Mouse (Mus musculus) hindbrain, embryonic 11.5 days (tissue): Measurements from ENCODE around the gene Vmn1r181. TPM values are rescaled to one million over a fixed set of nuclear protein-coding genes. Genes with fewer than 3 reads are reported as not detected.
"Not testable (repeated sequence)": the region's sequence is repeated elsewhere in the genome, so short reads cannot be mapped to it uniquely, and the experiment has no call there.

Experiments used
- ATAC-seq: fragments of 200-750 bp; cut with Nextera tagmentation; 2 replicates; pipeline ENCODE4 v1.8.0; 2017; ENCODE audit warnings: mild to moderate bottlenecking, moderate TSS enrichment, moderate library complexity; ENCODE audit not compliant: low FRiP score
- DNase-seq: peaks from one replicate; pipeline ENCODE4 v3.0.0-alpha.2; 2015; ENCODE audit warnings: low spot score
- H3K27ac ChIP-seq: fragments of 300-500 bp; sonication (generic); 2 replicates; pipeline ENCODE4 v1.5.1; 2014; ENCODE audit warnings: mild to moderate bottlenecking, low read depth, low read length
- H3K27me3 ChIP-seq: fragments of 300-500 bp; sonication (generic); 2 replicates; pipeline ENCODE4 v1.6.1; 2014; ENCODE audit warnings: mild to moderate bottlenecking, low read length, moderate library complexity, mixed read lengths; ENCODE audit not compliant: control insufficient read depth, insufficient read depth
- H3K36me3 ChIP-seq: fragments of 300-500 bp; sonication (generic); 2 replicates; pipeline ENCODE4 v1.6.1; 2014; ENCODE audit warnings: mild to moderate bottlenecking, low read length, moderate library complexity, mixed read lengths; ENCODE audit not compliant: control insufficient read depth, insufficient read depth
- H3K4me1 ChIP-seq: fragments of 300-500 bp; sonication (generic); replicated peaks from 2 replicates; pipeline ENCODE4 v1.6.1; 2014; ENCODE audit warnings: low read length, mixed read lengths; ENCODE audit not compliant: control insufficient read depth, insufficient read depth
- H3K4me2 ChIP-seq: fragments of 300-500 bp; sonication (generic); replicated peaks from 2 replicates; pipeline ENCODE4 v1.6.1; 2014; ENCODE audit warnings: mild to moderate bottlenecking, low read depth, low read length
- H3K4me3 ChIP-seq: fragments of 300-500 bp; sonication (generic); 2 replicates; pipeline ENCODE4 v1.5.1; 2014; ENCODE audit warnings: low read depth, low read length
- H3K9ac ChIP-seq: fragments of 300-500 bp; sonication (generic); 2 replicates; pipeline ENCODE4 v1.6.1; 2014; ENCODE audit warnings: low read depth, low read length
- H3K9me3 ChIP-seq: fragments of 300-500 bp; sonication (generic); 2 replicates; pipeline ENCODE4 v1.6.1; 2016; ENCODE audit warnings: low read length; ENCODE audit not compliant: control insufficient read depth
- WGBS: fragments of 180-500 bp; shearing (Covaris S2); extraction: QIAGEN DNeasy Blood & Tissue Kit; methylation state at CpG from one replicate; pipeline ENCODE4 v1.1.7; 2014; 5-methylcytosine and 5-hydroxymethylcytosine counted together
- polyA plus RNA-seq: library from polyadenylated mRNA; unstranded; fragments of >200 nt; fragmentation: Nextera tagmentation; extraction: Ambion mirVana; gene quantifications from 2 replicates; pipeline ENCODE4 v1.2.1, GENCODE M21; 2014

Gene Vmn1r181
- not detected in 2 replicates for polyA plus RNA-seq

DNA sequence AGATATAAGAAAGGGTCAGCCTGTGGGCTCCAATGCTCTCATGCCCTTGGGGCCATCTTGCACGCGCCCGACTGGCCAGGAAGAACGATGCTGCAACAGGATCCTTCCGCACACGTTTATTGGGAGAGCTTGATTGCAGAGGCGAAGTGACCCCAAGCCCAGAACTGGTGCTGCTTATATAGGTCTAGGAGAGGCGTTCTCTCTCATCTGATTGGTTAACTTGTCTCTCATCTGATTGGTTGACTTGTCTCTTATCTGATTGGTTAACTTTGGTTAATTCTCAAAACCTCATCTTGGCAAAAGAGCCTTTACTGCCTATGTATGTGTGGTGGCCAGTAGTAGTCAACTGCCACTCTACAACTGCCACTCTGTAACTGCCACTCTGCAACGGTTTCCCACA, at the start of gene Vmn1r181:
Vmn1r181 (plus strand) TSS at position 301 of the 400 bp plus-strand sequence.
- not testable (repeated sequence) for H3K4me1 ChIP-seq, H3K27me3 ChIP-seq, H3K27ac ChIP-seq, H3K9ac ChIP-seq, H3K4me2 ChIP-seq, H3K36me3 ChIP-seq, H3K4me3 ChIP-seq, H3K9me3 ChIP-seq, DNase-seq, ATAC-seq
- WGBS = 87% methylated on average over 8 of the region's 9 CpGs

DNA sequence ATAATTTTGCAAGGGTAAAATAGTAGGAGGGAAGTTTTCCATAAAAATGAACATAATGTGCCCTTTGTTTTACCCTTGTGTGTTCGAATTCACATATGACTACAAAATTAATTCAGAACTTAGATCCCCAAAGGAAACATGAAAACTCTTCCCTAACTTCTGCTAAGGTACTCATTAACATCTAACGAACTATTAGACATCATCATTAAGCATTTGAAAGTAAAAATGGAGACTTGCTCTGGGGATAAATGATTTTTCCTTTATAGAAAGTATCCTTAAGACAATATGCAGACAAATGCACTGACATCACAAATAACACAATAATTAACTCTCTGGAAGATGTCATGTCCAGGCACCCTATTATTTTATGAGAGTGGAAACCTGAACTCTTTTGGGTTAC, 47.7 kb upstream of the Vmn1r181 start, which contains the start of gene Vmn1r179:
Vmn1r179 (plus strand) TSS at position 301 of the 400 bp plus-strand sequence.
- WGBS = 53% methylated on average over 2 of the region's 2 CpGs
- Histone ChIP-seq H3K27me3 (no peaks in the 10 kb centered on the region), H3K27ac (no peak within 1 kb of the TSS), H3K9me3 (no peaks in the 10 kb centered on the region; the same call in 1 of the 2 replicates), H3K9ac (no peak within 1 kb of the TSS), H3K4me2 (no peak within 1 kb of the TSS), H3K4me3 (no peak within 1 kb of the TSS), H3K36me3 (no peaks in the 10 kb centered on the region), H3K4me1 (no peaks in the 10 kb centered on the region)
- no peak for DNase-seq
- ATAC-seq = no peak

DNA sequence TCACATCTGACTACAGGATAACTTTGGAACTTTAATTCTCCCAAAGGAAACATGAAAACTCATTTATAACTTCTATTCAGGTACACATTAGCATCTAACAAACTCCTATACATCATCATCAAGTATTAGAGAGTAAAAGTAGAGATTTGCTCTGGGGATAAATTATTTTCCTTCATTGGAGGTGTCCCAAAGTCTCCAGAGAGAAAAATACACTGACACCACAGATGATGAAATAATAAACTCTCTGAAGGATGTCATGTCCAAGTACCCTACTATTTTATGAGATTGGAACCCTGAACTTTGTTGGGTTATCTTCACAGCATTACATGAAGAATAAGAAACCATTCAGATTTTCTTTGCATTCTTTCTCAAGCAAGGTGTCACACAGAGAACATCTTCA, 24.1 kb upstream of the Vmn1r181 start, which contains the start of gene Vmn1r180:
Vmn1r180 (plus strand) TSS at position 301 of the 400 bp plus-strand sequence.
- H3K4me2 ChIP-seq = no peak within 1 kb of the TSS
- H3K27ac ChIP-seq = no peak within 1 kb of the TSS
- H3K9ac ChIP-seq = no peak within 1 kb of the TSS
- no peaks in the 10 kb centered on the region for H3K27me3 ChIP-seq
- ATAC-seq (no peak), DNase-seq (no peak)
- H3K36me3 ChIP-seq = no peaks in the 10 kb centered on the region
- no peak within 1 kb of the TSS for H3K4me3 ChIP-seq
- no peaks in the 10 kb centered on the region for H3K4me1 ChIP-seq
- peaks cover 5% of the 10 kb centered on the region for H3K9me3 ChIP-seq

- ATAC-seq, H3K4me2 ChIP-seq, DNase-seq, H3K4me3 ChIP-seq, H3K9ac ChIP-seq, H3K27ac ChIP-seq, H3K27me3 ChIP-seq, H3K9me3 ChIP-seq, H3K36me3 ChIP-seq, H3K4me1 ChIP-seq: not testable (repeated sequence)
- 57% methylated on average over 3 of the region's 3 CpGs for WGBS
Measured at GRCm38 (mm10) chr7:23968044-23968443, 6.4 kb upstream of the Vmn1r181 start.

GRCm38 (mm10) chr7:24001391-24001790, 27.0 kb downstream of the Vmn1r181 start, which contains the start of gene V1rd19:
Gene V1rd19 (plus strand): TSS chr7:24001691.
- Histone ChIP-seq H3K27me3 (no peaks in the 10 kb centered on the region), H3K9me3 (no peaks in the 10 kb centered on the region; the same call in 1 of the 2 replicates), H3K4me2 (no peak within 1 kb of the TSS), H3K4me3 (no peak within 1 kb of the TSS), H3K4me1 (no peaks in the 10 kb centered on the region), H3K27ac (no peak within 1 kb of the TSS), H3K9ac (no peak within 1 kb of the TSS), H3K36me3 (no peaks in the 10 kb centered on the region)
- ATAC-seq (no peak), DNase-seq (no peak)
- 71% methylated on average over 2 of the region's 2 CpGs for WGBS

Other genes with a start within 250 kb of the Vmn1r181 start
- gene Vmn1r174, start 222.3 kb upstream of the Vmn1r181 start, polyA plus RNA-seq = not detected in 2 replicates
- gene Vmn1r175, start 164.0 kb upstream of the Vmn1r181 start, polyA plus RNA-seq = not detected in 2 replicates
- gene Vmn1r176, start 137.2 kb upstream of the Vmn1r181 start, polyA plus RNA-seq = not detected in 2 replicates
- not detected in 2 replicates for gene Vmn1r177, start 108.2 kb upstream of the Vmn1r181 start, polyA plus RNA-seq
- not detected in 2 replicates for gene Vmn1r178, start 82.6 kb upstream of the Vmn1r181 start, polyA plus RNA-seq
- not detected in 2 replicates for gene Vmn1r179, start 47.6 kb upstream of the Vmn1r181 start, polyA plus RNA-seq
- not detected in 2 replicates for gene Vmn1r180, start 24.0 kb upstream of the Vmn1r181 start, polyA plus RNA-seq
- not detected in 2 replicates for gene V1rd19, start 27.1 kb downstream of the Vmn1r181 start, polyA plus RNA-seq
- not detected in 2 replicates for gene Vmn1r183, start 78.6 kb downstream of the Vmn1r181 start, polyA plus RNA-seq
- gene Zfp180, start 107.3 kb downstream of the Vmn1r181 start, polyA plus RNA-seq = 29.5 and 34.0 TPM in 2 replicates
- gene Zfp112, start 137.7 kb downstream of the Vmn1r181 start, polyA plus RNA-seq = 4.6 and 4.8 TPM in 2 replicates
- gene Zfp235, start 159.6 kb downstream of the Vmn1r181 start, polyA plus RNA-seq = 15.1 and 18.1 TPM in 2 replicates
- gene Zfp114, start 200.4 kb downstream of the Vmn1r181 start, polyA plus RNA-seq = 4.5 and 7.8 TPM in 2 replicates
- gene Zfp111, start 236.8 kb downstream of the Vmn1r181 start, polyA plus RNA-seq = 9.5 and 11.0 TPM in 2 replicates